Mouse (Mus musculus) left cerebral cortex, postnatal 14 days (tissue): ENCODE measurements around the gene Aspa. TPM values are rescaled to one million over a fixed set of nuclear protein-coding genes. Genes with fewer than 3 reads are reported as not detected.
"Not testable (repeated sequence)": the region's sequence is repeated elsewhere in the genome, so short reads cannot be mapped to it uniquely, and the experiment has no call there.

Source experiments
- DNase-seq, 2 experiments: peaks; one replicate each; pipeline ENCODE4 v3.0.0; 2021 to 2022; ENCODE audit warnings: low spot score in 2 of 2, mixed read lengths in 1 of 2
- intact Hi-C: fragments of 180-260 bp; cut with DNase I; formaldehyde crosslinking; loops from one replicate; pipeline ENCODE4 v1.15.1; 2025
- long read RNA-seq, 2 experiments: library from polyadenylated mRNA; stranded (forward); transcript quantifications; one replicate each; pipeline ENCODE4 v2.0.0; 2021
- total RNA-seq, 2 experiments: library from RNA; stranded (reverse); gene quantifications; 2 replicates each; pipeline ENCODE4 v1.2.3; 2021

The Aspa gene
- 1 to 10 TPM; 3.2 to 4.0 TPM for total RNA-seq
- long read RNA-seq, experiment 1, transcript Aspa-201 (6 exons, 1,530 nt): major isoform, 8 of 10 reads
- long read RNA-seq, experiment 1, partial matches to known transcripts: 0 of 10 reads
- long read RNA-seq, experiment 1, other reads (novel, unspliced or antisense): 2 of 10 reads
- long read RNA-seq, experiment 2, full-length matches to known transcripts: 5 of 7 reads
- long read RNA-seq, experiment 2, partial matches to known transcripts: 0 of 7 reads
- long read RNA-seq, experiment 2, other reads (novel, unspliced or antisense): 2 of 7 reads

DNA sequence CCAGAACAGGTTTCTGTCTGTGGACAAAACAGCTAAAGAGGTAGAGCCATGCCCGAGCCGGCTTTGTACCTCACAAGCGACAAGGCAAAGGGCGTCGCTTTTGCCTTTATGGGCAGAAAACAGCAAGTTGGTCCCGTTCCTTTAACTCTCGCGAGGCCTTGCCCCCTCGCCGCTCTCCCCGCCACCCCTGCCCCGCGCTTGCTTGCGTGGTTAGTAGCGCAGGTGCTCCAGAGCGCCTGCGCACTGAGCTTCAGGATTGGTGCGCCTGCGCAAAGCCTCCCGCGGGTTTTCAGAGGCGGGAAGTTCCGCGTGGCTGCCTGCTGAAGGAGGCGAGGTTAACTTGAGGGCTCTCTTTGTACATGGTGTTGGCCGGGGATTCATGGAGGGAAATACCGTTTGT lies at the start of gene Aspa, which contains the start of the genes Gm49340 and Spata22:
Aspa (minus strand) TSS at position 155 of the 400 bp plus-strand sequence.
Gm49340 (plus strand) TSS at position 300 of the 400 bp plus-strand sequence.
Spata22 (plus strand) TSS at position 300 of the 400 bp plus-strand sequence.
- no peak for DNase-seq
- intact Hi-C loops: no loop called here

- intact Hi-C loops: no loop called here
- no peak for DNase-seq
These were observed 41.5 kb upstream of the Aspa start, which contains the start of gene Olfr376 for GRCm38 (mm10) chr11:73370946-73371345. Olfr376 (plus strand) TSS chr11:73371246.

DNA sequence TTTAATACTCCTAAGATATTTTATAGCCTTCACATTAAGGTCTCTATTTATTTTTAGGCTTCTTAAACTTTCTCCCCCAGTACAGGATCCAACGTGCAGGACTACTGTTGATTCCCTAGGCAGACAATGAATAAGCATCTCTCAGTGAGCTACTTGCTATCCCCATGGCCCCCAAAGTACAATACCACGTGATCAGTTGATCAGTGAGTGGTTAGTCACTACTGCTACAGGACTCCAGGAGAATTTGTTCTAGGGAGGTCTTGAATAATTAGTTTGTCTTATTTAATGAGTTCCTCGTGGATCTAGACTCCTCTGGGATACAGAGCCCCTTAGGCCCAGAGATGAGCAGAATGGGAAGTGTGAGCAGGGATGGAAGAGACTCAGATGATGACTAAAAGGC lies 21.1 kb upstream of the Aspa start, which contains the start of gene Olfr20:
Olfr20 (plus strand) TSS at position 301 of the 400 bp plus-strand sequence.
- intact Hi-C loops: no loop called here
- DNase-seq: no peak

DNA sequence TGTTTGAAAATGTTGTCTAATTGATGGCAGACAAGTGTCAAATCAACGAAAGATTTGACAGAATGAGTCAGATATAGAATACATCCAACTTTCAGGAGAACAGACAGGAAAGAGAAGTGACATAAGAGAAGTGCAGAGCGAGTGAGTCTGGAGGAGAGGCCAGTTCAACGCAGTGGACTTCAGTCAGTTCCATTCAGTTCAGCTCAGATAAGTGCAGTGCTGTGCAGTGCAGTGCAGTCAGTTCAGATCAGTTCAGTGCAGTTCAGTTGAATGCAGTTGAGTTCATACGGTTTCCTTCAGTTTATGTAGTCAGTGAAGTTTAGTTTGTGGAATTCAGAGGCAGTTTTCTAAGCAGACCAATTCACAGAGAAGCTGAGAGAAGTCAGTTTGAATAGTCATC lies 7.5 kb upstream of the Aspa start:
- DNase-seq: no peak
- intact Hi-C loops: no loop called here

- no peak for DNase-seq
- intact Hi-C loops: no loop called here
These were observed 4.0 kb upstream of the Aspa start for GRCm38 (mm10) chr11:73333357-73333756.

GRCm38 (mm10) chr11:73327361-73327760 lies 2.0 kb downstream of the Aspa start:
- peak; percentile 3 to 13 for DNase-seq
- intact Hi-C loops: no loop called here

- no peak for DNase-seq
These were observed 2.9 kb downstream of the Aspa start for GRCm38 (mm10) chr11:73326485-73326886.

GRCm38 (mm10) chr11:73323906-73324830 lies 5.2 kb downstream of the Aspa start:
- no peak for DNase-seq
- intact Hi-C loops: no loop called here

More at GRCm38 (mm10) chr11:73326485-73326886, 2.9 kb downstream of the Aspa start:
- intact Hi-C loops: no loop called here

DNA sequence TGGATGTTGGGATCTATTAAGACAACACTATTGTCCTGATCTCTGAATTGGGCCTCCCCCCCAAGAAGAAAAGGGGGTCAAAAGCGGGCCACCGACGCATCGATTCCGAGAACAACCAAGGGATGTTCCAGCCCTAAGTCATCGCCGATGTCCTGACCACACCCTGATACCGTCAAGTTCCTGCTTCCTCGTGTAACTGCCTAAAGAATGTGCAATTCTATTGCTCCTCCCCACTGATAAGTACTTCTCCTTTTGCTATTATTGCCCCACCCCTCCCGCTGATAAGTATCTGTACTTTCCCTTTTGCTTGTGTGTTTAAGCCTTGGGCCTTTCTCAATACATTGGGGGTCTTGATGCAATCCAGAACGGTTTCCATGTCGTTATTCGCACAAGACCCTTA lies 8.3 kb downstream of the Aspa start:
- intact Hi-C loops, DNase-seq: not testable (repeated sequence)

GRCm38 (mm10) chr11:73318581-73318980 lies 10.8 kb downstream of the Aspa start:
- intact Hi-C loops: not testable (repeated sequence)

DNA sequence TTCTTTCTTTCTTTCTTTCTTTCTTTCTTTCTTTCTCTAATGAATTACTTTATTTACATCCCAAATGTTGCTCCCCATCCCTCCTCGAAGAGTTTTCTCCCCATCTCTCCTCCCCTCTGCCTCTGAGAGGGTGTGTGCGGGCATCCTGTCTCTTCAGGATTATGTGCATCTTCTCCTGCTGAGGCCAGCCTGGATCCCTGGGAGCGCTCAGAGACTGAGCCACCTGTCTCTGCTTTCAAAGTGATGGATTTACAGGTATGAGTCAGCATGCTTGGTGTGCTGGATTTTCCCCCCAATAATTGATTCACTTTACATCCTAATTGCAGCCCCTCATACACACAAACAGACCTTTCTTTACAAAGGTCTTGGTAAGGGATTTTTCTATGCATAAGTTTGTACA lies 13.4 kb downstream of the Aspa start:
- DNase-seq: no peak
- intact Hi-C loops: no loop called here

More at GRCm38 (mm10) chr11:73318581-73318980, 10.8 kb downstream of the Aspa start:
- DNase-seq: not testable (repeated sequence)

- intact Hi-C loops: no loop called here
- no peak for DNase-seq
These were observed 26.3 kb downstream of the Aspa start for GRCm38 (mm10) chr11:73303123-73303522.

GRCm38 (mm10) chr11:73289621-73290020 lies 39.8 kb downstream of the Aspa start:
- DNase-seq: no peak
- intact Hi-C loops: no loop called here

- DNase-seq: no peak
- intact Hi-C loops: no loop called here
These were observed 45.0 kb downstream of the Aspa start for GRCm38 (mm10) chr11:73284351-73284750.

GRCm38 (mm10) chr11:73283926-73284325 lies 45.5 kb downstream of the Aspa start:
- intact Hi-C loops: no loop called here
- no peak for DNase-seq

- intact Hi-C loops: no loop called here
- DNase-seq: no peak
These were observed 46.0 kb downstream of the Aspa start for GRCm38 (mm10) chr11:73283369-73283768.

GRCm38 (mm10) chr11:73281528-73282027 lies 47.8 kb downstream of the Aspa start:
- intact Hi-C loops: loop anchor here (1.0 kb wide), 1 partner anchor 143 kb away; the partner anchor contains the start of gene Haspin
- DNase-seq: peak; percentile 76 to 92

DNA sequence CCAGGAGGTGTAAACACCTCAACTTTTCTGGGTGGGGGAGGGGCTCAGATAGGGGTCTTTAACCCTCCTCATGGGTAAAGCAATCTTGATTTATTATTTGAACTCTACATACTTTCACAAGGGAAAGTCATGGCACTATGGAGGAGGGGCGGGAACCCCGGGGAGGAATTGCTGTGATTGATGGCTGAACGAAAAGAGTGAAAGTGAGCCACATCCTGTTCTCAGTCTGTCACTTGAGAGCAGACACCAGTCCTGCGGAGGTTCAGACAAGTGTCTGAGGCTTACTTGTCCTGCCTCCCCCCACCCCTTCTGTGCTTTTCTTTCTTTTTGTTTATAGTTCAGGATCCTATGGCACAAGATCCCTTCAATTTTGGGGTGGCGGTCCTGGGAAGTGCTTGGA lies 48.7 kb downstream of the Aspa start:
- no peak for DNase-seq
- intact Hi-C loops: loop anchor here (1.0 kb wide), 1 partner anchor 142 kb away; the partner anchor contains the start of gene Haspin

DNA sequence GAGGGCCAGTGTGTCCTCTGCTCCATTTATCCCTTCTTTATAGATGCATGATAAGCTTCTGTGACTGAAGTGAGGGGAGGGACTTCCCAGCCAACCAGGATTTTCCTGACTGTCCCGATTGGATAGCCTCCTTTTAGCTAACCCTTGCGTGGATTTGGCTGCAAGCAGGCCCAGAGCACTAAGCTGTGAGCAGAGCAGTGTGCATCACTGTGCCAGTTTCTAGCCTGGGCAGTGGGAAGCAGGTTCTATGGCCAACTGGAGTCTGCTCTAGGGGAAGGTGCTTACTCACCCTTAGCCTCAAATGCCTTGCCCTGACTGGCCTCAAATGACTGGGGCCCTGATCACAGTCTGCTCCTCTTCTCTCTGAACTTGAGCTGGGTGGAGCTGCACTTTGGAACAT lies 54.6 kb downstream of the Aspa start:
- no peak for DNase-seq
- intact Hi-C loops: no loop called here

DNA sequence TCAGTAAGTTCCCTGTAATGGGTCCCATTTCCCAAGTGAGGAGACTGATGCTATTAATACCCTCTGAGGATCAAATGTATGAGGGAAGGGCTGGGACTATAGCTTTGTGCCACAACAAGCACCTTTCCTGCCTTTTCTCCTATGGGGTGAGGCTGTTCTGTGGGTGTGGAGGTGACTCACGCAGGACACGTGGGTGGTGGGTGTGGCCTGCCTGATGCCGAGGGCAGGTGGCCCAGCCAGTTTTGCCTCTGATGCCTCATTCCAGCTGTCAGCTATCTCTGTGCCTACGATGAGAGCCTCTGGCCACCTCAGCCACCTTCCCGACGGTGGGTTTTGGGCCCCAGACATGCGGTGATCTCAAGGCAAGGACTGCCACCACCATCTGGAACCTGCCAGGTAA lies 62.1 kb downstream of the Aspa start, which contains the start of gene Trpv3:
Trpv3 (plus strand) TSS at position 122 of the 400 bp plus-strand sequence.
- intact Hi-C loops: no loop called here
- no peak for DNase-seq
